Mouse (Mus musculus) MEL (cell line): ENCODE measurements around the gene Ier2. TPM values are rescaled to one million over a fixed set of nuclear protein-coding genes. Genes with fewer than 3 reads are reported as not detected.
A peak's percentile ranks its signal among the peaks of the same experiment; 100 is the strongest.

Experiments
- DNase-seq: peaks from one replicate; pipeline ENCODE4 v3.0.0; 2011; ENCODE audit warnings: low read depth, low spot score
- H3K27ac ChIP-seq: 2 replicates; pipeline ENCODE4 v1.5.1; 2012; ENCODE audit warnings: low read depth, mild to moderate bottlenecking, control low read depth, low read length, moderate library complexity; ENCODE audit not compliant: control insufficient read depth
- H3K27me3 ChIP-seq, 2 experiments: fragments of 150-350 bp in 1 of 2; sonication (generic) in 1 of 2; 2 replicates each; pipeline ENCODE4 v1.6.1; 2012; ENCODE audit warnings: low read length in 2 of 2, mild to moderate bottlenecking in 2 of 2, improper control_type of control experiment in 1 of 2, moderate library complexity in 1 of 2; ENCODE audit not compliant: insufficient read depth in 2 of 2, control insufficient read depth in 1 of 2
- H3K36me3 ChIP-seq, 2 experiments: 2 replicates each; pipeline ENCODE4 v1.6.1; 2012 to 2014; ENCODE audit warnings: low read length in 2 of 2, improper control_type of control experiment in 1 of 2, inconsistent platforms in 1 of 2, mild to moderate bottlenecking in 1 of 2; ENCODE audit not compliant: insufficient read depth in 2 of 2, control insufficient read depth in 1 of 2
- H3K4me1 ChIP-seq, 2 experiments: fragments of 150-350 bp in 1 of 2; sonication (generic) in 1 of 2; 2 replicates each; pipeline ENCODE4 v1.6.1; 2012; ENCODE audit warnings: low read length in 2 of 2, improper control_type of control experiment in 1 of 2, mild to moderate bottlenecking in 1 of 2; ENCODE audit not compliant: insufficient read depth in 2 of 2, control insufficient read depth in 1 of 2
- H3K4me3 ChIP-seq, 2 experiments: fragments of 150-350 bp in 1 of 2; sonication (generic) in 1 of 2; 2 replicates each; pipeline ENCODE4 v1.5.1; 2012; ENCODE audit warnings: low read depth in 2 of 2, low read length in 2 of 2, mild to moderate bottlenecking in 2 of 2, moderate library complexity in 2 of 2, control low read depth in 1 of 2, improper control_type of control experiment in 1 of 2; ENCODE audit not compliant: control insufficient read depth in 1 of 2, insufficient read depth in 1 of 2
- H3K79me2 ChIP-seq: 2 replicates; pipeline ENCODE4 v1.6.1; 2012; ENCODE audit warnings: mild to moderate bottlenecking, low read length, moderate library complexity; ENCODE audit not compliant: control insufficient read depth, poor library complexity, insufficient read depth
- H3K9ac ChIP-seq: 2 replicates; pipeline ENCODE4 v1.6.1; 2012; ENCODE audit warnings: low read depth, mild to moderate bottlenecking, control low read depth, low read length, moderate library complexity; ENCODE audit not compliant: control insufficient read depth, poor library complexity, severe bottlenecking
- H3K9me3 ChIP-seq: fragments of 150-350 bp; sonication (generic); replicated peaks from 2 replicates; pipeline ENCODE4 v1.6.1; 2012; ENCODE audit warnings: mild to moderate bottlenecking, low read length, improper control_type of control experiment, moderate library complexity; ENCODE audit not compliant: insufficient read depth
- CTCF ChIP-seq, 3 experiments: IDR thresholded peaks in 2 of 3; conservative IDR thresholded peaks in 1 of 3; 2 replicates each; pipeline ENCODE4 v1.5.1; 2011 to 2012; ENCODE audit warnings: low read length in 3 of 3, low read depth in 2 of 3, mild to moderate bottlenecking in 2 of 3, improper control_type of control experiment in 1 of 3, inconsistent platforms in 1 of 3, mixed read lengths in 1 of 3, moderate library complexity in 1 of 3; ENCODE audit not compliant: control insufficient read depth in 1 of 3, insufficient read depth in 1 of 3, poor library complexity in 1 of 3, severe bottlenecking in 1 of 3
- ELF1 ChIP-seq: IDR thresholded peaks from 2 replicates; pipeline ENCODE4 v1.6.1; 2014; ENCODE audit warnings: low read depth, mild to moderate bottlenecking, inconsistent platforms, low read length, improper control_type of control experiment, moderate library complexity
- GATA1 ChIP-seq: IDR thresholded peaks from 2 replicates; pipeline ENCODE4 v1.6.1; 2011; ENCODE audit warnings: low read depth, low read length, improper control_type of control experiment
- HCFC1 ChIP-seq: IDR thresholded peaks from 2 replicates; pipeline ENCODE4 v1.6.1; 2012; ENCODE audit warnings: low read depth, mild to moderate bottlenecking, inconsistent platforms, low read length, improper control_type of control experiment, moderate library complexity
- KAT2A ChIP-seq: conservative IDR thresholded peaks from 2 replicates; pipeline ENCODE4 v1.6.1; 2012; ENCODE audit warnings: low read depth, low read length, improper control_type of control experiment, inconsistent platforms
- MAX ChIP-seq: IDR thresholded peaks from 2 replicates; pipeline ENCODE4 v1.6.1; 2011; ENCODE audit warnings: low read length, improper control_type of control experiment
- MAZ ChIP-seq: IDR thresholded peaks from 2 replicates; pipeline ENCODE4 v1.6.1; 2012; ENCODE audit warnings: low read depth, mild to moderate bottlenecking, inconsistent platforms, low read length, improper control_type of control experiment
- MEF2A ChIP-seq: IDR thresholded peaks from 2 replicates; pipeline ENCODE4 v1.6.1; 2014; ENCODE audit warnings: low read depth, mild to moderate bottlenecking, inconsistent platforms, low read length, improper control_type of control experiment; ENCODE audit not compliant: poor library complexity, insufficient replicate concordance, severe bottlenecking; ENCODE audit errors: extremely low read depth
- MXI1 ChIP-seq: IDR thresholded peaks from 2 replicates; pipeline ENCODE4 v1.6.1; 2011; ENCODE audit warnings: mild to moderate bottlenecking, low read depth, low read length, improper control_type of control experiment
- MYB ChIP-seq: IDR thresholded peaks from 2 replicates; pipeline ENCODE4 v1.6.1; 2011; ENCODE audit warnings: mild to moderate bottlenecking, low read depth, low read length, improper control_type of control experiment
- MYC ChIP-seq: IDR thresholded peaks from 2 replicates; pipeline ENCODE4 v1.6.1; 2011; ENCODE audit warnings: low read depth, mild to moderate bottlenecking, low read length, improper control_type of control experiment, moderate library complexity
- NELFE ChIP-seq: IDR thresholded peaks from 2 replicates; pipeline ENCODE4 v1.6.1; 2011; ENCODE audit warnings: low read depth, low read length, improper control_type of control experiment
- NRF1 ChIP-seq: IDR thresholded peaks from 2 replicates; pipeline ENCODE4 v1.6.1; 2014; ENCODE audit warnings: low read depth, mild to moderate bottlenecking, inconsistent platforms, low read length, improper control_type of control experiment, moderate library complexity; ENCODE audit not compliant: poor library complexity, insufficient read depth, severe bottlenecking
- POLR2A ChIP-seq, 2 experiments: IDR thresholded peaks; 2 replicates each; pipeline ENCODE4 v1.6.1; 2011 to 2012; ENCODE audit warnings: low read length in 2 of 2, mild to moderate bottlenecking in 2 of 2, control low read depth in 1 of 2, improper control_type of control experiment in 1 of 2, low read depth in 1 of 2, moderate library complexity in 1 of 2; ENCODE audit not compliant: control insufficient read depth in 1 of 2, insufficient read depth in 1 of 2, poor library complexity in 1 of 2
- POLR2AphosphoS2 ChIP-seq: IDR thresholded peaks from 2 replicates; pipeline ENCODE4 v1.6.1; 2011; ENCODE audit warnings: low read length, improper control_type of control experiment
- SIN3A ChIP-seq: IDR thresholded peaks from 2 replicates; pipeline ENCODE4 v1.6.1; 2012; ENCODE audit warnings: low read length, improper control_type of control experiment, inconsistent platforms
- TAL1 ChIP-seq: IDR thresholded peaks from 2 replicates; pipeline ENCODE4 v1.6.1; 2012; ENCODE audit warnings: mild to moderate bottlenecking, inconsistent platforms, low read length, moderate library complexity, mixed read lengths
- TBP ChIP-seq: IDR thresholded peaks from 2 replicates; pipeline ENCODE4 v1.8.0; 2011; ENCODE audit warnings: low read depth, low read length, improper control_type of control experiment
- TCF12 ChIP-seq: IDR thresholded peaks from 2 replicates; pipeline ENCODE4 v1.6.1; 2014; ENCODE audit warnings: low read depth, mild to moderate bottlenecking, inconsistent platforms, low read length, improper control_type of control experiment, moderate library complexity
- UBTF ChIP-seq: IDR thresholded peaks from 2 replicates; pipeline ENCODE4 v1.6.1; 2012; ENCODE audit warnings: low read depth, mild to moderate bottlenecking, inconsistent platforms, low read length, improper control_type of control experiment, moderate library complexity, borderline replicate concordance; ENCODE audit not compliant: insufficient read depth
- USF1 ChIP-seq: IDR thresholded peaks from 2 replicates; pipeline ENCODE4 v1.6.1; 2014; ENCODE audit warnings: low read depth, mild to moderate bottlenecking, inconsistent platforms, low read length, improper control_type of control experiment, moderate library complexity
- ZMIZ1 ChIP-seq: IDR thresholded peaks from 2 replicates; pipeline ENCODE4 v1.6.1; 2012; ENCODE audit warnings: low read depth, mild to moderate bottlenecking, inconsistent platforms, low read length, improper control_type of control experiment, moderate library complexity
- polyA plus RNA-seq, 2 experiments: library from polyadenylated mRNA; stranded (reverse) in 1 of 2; unstranded in 1 of 2; fragments of >175 nt in 1 of 2; fragments of >200 nt in 1 of 2; gene quantifications; 2 replicates each; pipeline versions ENCODE4 v1.2.1 to v1.2.4; 2012; ENCODE audit warnings: low replicate concordance in 2 of 2, low read depth in 1 of 2; ENCODE audit not compliant: insufficient read length in 2 of 2, insufficient read depth in 1 of 2, missing spikeins in 1 of 2
- total RNA-seq: library from RNA; depleted of rRNA; stranded (reverse); fragments of 300-350 nt; gene quantifications from 2 replicates; pipeline ENCODE4 v1.2.3, GENCODE M21; 2012

The Ier2 gene
- total and polyA plus RNA-seq, 3 experiments = 22.5 to 258 (median 37.7) TPM

- Histone ChIP-seq H3K9me3 (no peaks in the 10 kb centered on the region), H3K36me3 (peaks cover 6 to 19% of the 10 kb centered on the region in 2 experiments), H3K79me2 (peaks cover 68% of the 10 kb centered on the region), H3K27me3 (no peaks in the 10 kb centered on the region), H3K27ac (peak within 1 kb of the TSS; percentile 82), H3K9ac (peak within 1 kb of the TSS; percentile 87), H3K4me3 (peak within 1 kb of the TSS; percentile 70 to 93), H3K4me1 (peaks cover 0 to 15% of the 10 kb centered on the region in 2 experiments; a peak in 2 of 4 replicates)
- peak; percentile 90 for DNase-seq
- TF ChIP-seq ZMIZ1 = no peak
- TF ChIP-seq MXI1 = peak; percentile 83
- no peak for TF ChIP-seq GATA1
- no peak for TF ChIP-seq MEF2A
- peak; percentile 91 for TF ChIP-seq SIN3A
- TF ChIP-seq UBTF = no peak
- no peak for TF ChIP-seq MYC
- TF ChIP-seq MAX = no peak
- peak; percentile 70 for TF ChIP-seq NELFE
- peak; percentile 73; the same call in 1 of the 2 replicates for TF ChIP-seq TBP
- TF ChIP-seq TCF12 = peak; percentile 78
- TF ChIP-seq POLR2A (IDR thresholded peaks at IDR 0.05; ENCODE audit: control insufficient read depth in 1 of 2, insufficient read depth in 1 of 2, low read depth in 1 of 2, low read length in 2 of 2, poor library complexity in 1 of 2) = peak; percentile 63 to 67; a peak in 2 of 4 replicates
- TF ChIP-seq KAT2A = peak; percentile 55; the same call in 1 of the 2 replicates
- no peak for TF ChIP-seq MYB
- TF ChIP-seq NRF1 = peak; percentile 27; the same call in 1 of the 2 replicates
- peak; percentile 73 for TF ChIP-seq ELF1
- peak; percentile 88 for TF ChIP-seq HCFC1
- peak; percentile 77; the same call in 1 of the 2 replicates for TF ChIP-seq MAZ
- TF ChIP-seq USF1 = peak; percentile 60
- TF ChIP-seq POLR2AphosphoS2 = 0 out of 2 replicates have a peak, but pooled peaks have one; percentile 46
Observed at GRCm38 (mm10) chr8:84687705-84688100, 25.1 kb upstream of the Ier2 start, which contains the start of gene Nacc1. Gene Nacc1 (minus strand): TSS chr8:84687862.

GRCm38 (mm10) chr8:84687003-84687704 lies 24.5 kb upstream of the Ier2 start:
- DNase-seq = peak; percentile 83
- peak overlapping the region; percentile 87 for H3K9ac ChIP-seq
- peaks cover 73% of the 10 kb centered on the region for H3K79me2 ChIP-seq
- peak overlapping the region; percentile 70 to 93 for H3K4me3 ChIP-seq
- no peaks in the 10 kb centered on the region for H3K9me3 ChIP-seq
- H3K27ac ChIP-seq = peak overlapping the region; percentile 77
- no peaks in the 10 kb centered on the region for H3K27me3 ChIP-seq
- peaks cover 0 to 15% of the 10 kb centered on the region in 2 experiments; a peak in 2 of 4 replicates for H3K4me1 ChIP-seq
- TF ChIP-seq CTCF (IDR thresholded peaks at IDR 0.05 in 2 of 3, conservative IDR thresholded peaks at IDR 0.05 in 1 of 3; ENCODE audit: control insufficient read depth in 1 of 3, insufficient read depth in 1 of 3, low read depth in 2 of 3, low read length in 3 of 3, poor library complexity in 1 of 3, severe bottlenecking in 1 of 3) (peak in 1 of 3 experiments; percentile 57; a peak in 3 of 6 replicates), TAL1 (no peak)
- peaks cover 7 to 19% of the 10 kb centered on the region in 2 experiments for H3K36me3 ChIP-seq
